Mouse (Mus musculus) MEL (cell line): Measurements from ENCODE around the gene Sbk1. TPM values are rescaled to one million over a fixed set of nuclear protein-coding genes. Genes with fewer than 3 reads are reported as not detected.

Source experiments
- DNase-seq: peaks from one replicate; pipeline ENCODE4 v3.0.0; 2011; ENCODE audit warnings: low read depth, low spot score
- H3K27ac ChIP-seq: 2 replicates; pipeline ENCODE4 v1.5.1; 2012; ENCODE audit warnings: low read depth, mild to moderate bottlenecking, control low read depth, low read length, moderate library complexity; ENCODE audit not compliant: control insufficient read depth
- H3K27me3 ChIP-seq, 2 experiments: fragments of 150-350 bp in 1 of 2; sonication (generic) in 1 of 2; 2 replicates each; pipeline ENCODE4 v1.6.1; 2012; ENCODE audit warnings: low read length in 2 of 2, mild to moderate bottlenecking in 2 of 2, improper control_type of control experiment in 1 of 2, moderate library complexity in 1 of 2; ENCODE audit not compliant: insufficient read depth in 2 of 2, control insufficient read depth in 1 of 2
- H3K36me3 ChIP-seq, 2 experiments: 2 replicates each; pipeline ENCODE4 v1.6.1; 2012 to 2014; ENCODE audit warnings: low read length in 2 of 2, improper control_type of control experiment in 1 of 2, inconsistent platforms in 1 of 2, mild to moderate bottlenecking in 1 of 2; ENCODE audit not compliant: insufficient read depth in 2 of 2, control insufficient read depth in 1 of 2
- H3K4me1 ChIP-seq, 2 experiments: fragments of 150-350 bp in 1 of 2; sonication (generic) in 1 of 2; 2 replicates each; pipeline ENCODE4 v1.6.1; 2012; ENCODE audit warnings: low read length in 2 of 2, improper control_type of control experiment in 1 of 2, mild to moderate bottlenecking in 1 of 2; ENCODE audit not compliant: insufficient read depth in 2 of 2, control insufficient read depth in 1 of 2
- H3K4me3 ChIP-seq, 2 experiments: fragments of 150-350 bp in 1 of 2; sonication (generic) in 1 of 2; 2 replicates each; pipeline ENCODE4 v1.5.1; 2012; ENCODE audit warnings: low read depth in 2 of 2, low read length in 2 of 2, mild to moderate bottlenecking in 2 of 2, moderate library complexity in 2 of 2, control low read depth in 1 of 2, improper control_type of control experiment in 1 of 2; ENCODE audit not compliant: control insufficient read depth in 1 of 2, insufficient read depth in 1 of 2
- H3K79me2 ChIP-seq: 2 replicates; pipeline ENCODE4 v1.6.1; 2012; ENCODE audit warnings: mild to moderate bottlenecking, low read length, moderate library complexity; ENCODE audit not compliant: control insufficient read depth, poor library complexity, insufficient read depth
- H3K9ac ChIP-seq: 2 replicates; pipeline ENCODE4 v1.6.1; 2012; ENCODE audit warnings: low read depth, mild to moderate bottlenecking, control low read depth, low read length, moderate library complexity; ENCODE audit not compliant: control insufficient read depth, poor library complexity, severe bottlenecking
- H3K9me3 ChIP-seq: fragments of 150-350 bp; sonication (generic); replicated peaks from 2 replicates; pipeline ENCODE4 v1.6.1; 2012; ENCODE audit warnings: mild to moderate bottlenecking, low read length, improper control_type of control experiment, moderate library complexity; ENCODE audit not compliant: insufficient read depth
- HCFC1 ChIP-seq: IDR thresholded peaks from 2 replicates; pipeline ENCODE4 v1.6.1; 2012; ENCODE audit warnings: low read depth, mild to moderate bottlenecking, inconsistent platforms, low read length, improper control_type of control experiment, moderate library complexity
- MAZ ChIP-seq: IDR thresholded peaks from 2 replicates; pipeline ENCODE4 v1.6.1; 2012; ENCODE audit warnings: low read depth, mild to moderate bottlenecking, inconsistent platforms, low read length, improper control_type of control experiment
- MXI1 ChIP-seq: IDR thresholded peaks from 2 replicates; pipeline ENCODE4 v1.6.1; 2011; ENCODE audit warnings: mild to moderate bottlenecking, low read depth, low read length, improper control_type of control experiment
- NELFE ChIP-seq: IDR thresholded peaks from 2 replicates; pipeline ENCODE4 v1.6.1; 2011; ENCODE audit warnings: low read depth, low read length, improper control_type of control experiment
- SIN3A ChIP-seq: IDR thresholded peaks from 2 replicates; pipeline ENCODE4 v1.6.1; 2012; ENCODE audit warnings: low read length, improper control_type of control experiment, inconsistent platforms
- ZMIZ1 ChIP-seq: IDR thresholded peaks from 2 replicates; pipeline ENCODE4 v1.6.1; 2012; ENCODE audit warnings: low read depth, mild to moderate bottlenecking, inconsistent platforms, low read length, improper control_type of control experiment, moderate library complexity
- polyA plus RNA-seq, 2 experiments: library from polyadenylated mRNA; stranded (reverse) in 1 of 2; unstranded in 1 of 2; fragments of >175 nt in 1 of 2; fragments of >200 nt in 1 of 2; gene quantifications; 2 replicates each; pipeline versions ENCODE4 v1.2.1 to v1.2.4; 2012; ENCODE audit warnings: low replicate concordance in 2 of 2, low read depth in 1 of 2; ENCODE audit not compliant: insufficient read length in 2 of 2, insufficient read depth in 1 of 2, missing spikeins in 1 of 2
- total RNA-seq: library from RNA; depleted of rRNA; stranded (reverse); fragments of 300-350 nt; gene quantifications from 2 replicates; pipeline ENCODE4 v1.2.3, GENCODE M21; 2012

Gene Sbk1
- total and polyA plus RNA-seq, 3 experiments: 3.9 to 5.4 TPM; not detected in 1

GRCm38 (mm10) chr7:126278799-126279198 is 6.4 kb downstream of the Sbk1 start:
- H3K9me3 ChIP-seq: no peaks in the 10 kb centered on the region
- peaks cover 0 to 2% of the 10 kb centered on the region in 2 experiments; a peak in 1 of 4 replicates for H3K4me1 ChIP-seq
- TF ChIP-seq ZMIZ1: no peak
- H3K27me3 ChIP-seq: no peaks in the 10 kb centered on the region
- H3K79me2 ChIP-seq: no peaks in the 10 kb centered on the region
- H3K27ac ChIP-seq: no peak overlapping the region
- H3K9ac ChIP-seq: no peak overlapping the region
- no peaks in the 10 kb centered on the region for H3K36me3 ChIP-seq
- H3K4me3 ChIP-seq: no peak overlapping the region
- no peak for DNase-seq

DNA sequence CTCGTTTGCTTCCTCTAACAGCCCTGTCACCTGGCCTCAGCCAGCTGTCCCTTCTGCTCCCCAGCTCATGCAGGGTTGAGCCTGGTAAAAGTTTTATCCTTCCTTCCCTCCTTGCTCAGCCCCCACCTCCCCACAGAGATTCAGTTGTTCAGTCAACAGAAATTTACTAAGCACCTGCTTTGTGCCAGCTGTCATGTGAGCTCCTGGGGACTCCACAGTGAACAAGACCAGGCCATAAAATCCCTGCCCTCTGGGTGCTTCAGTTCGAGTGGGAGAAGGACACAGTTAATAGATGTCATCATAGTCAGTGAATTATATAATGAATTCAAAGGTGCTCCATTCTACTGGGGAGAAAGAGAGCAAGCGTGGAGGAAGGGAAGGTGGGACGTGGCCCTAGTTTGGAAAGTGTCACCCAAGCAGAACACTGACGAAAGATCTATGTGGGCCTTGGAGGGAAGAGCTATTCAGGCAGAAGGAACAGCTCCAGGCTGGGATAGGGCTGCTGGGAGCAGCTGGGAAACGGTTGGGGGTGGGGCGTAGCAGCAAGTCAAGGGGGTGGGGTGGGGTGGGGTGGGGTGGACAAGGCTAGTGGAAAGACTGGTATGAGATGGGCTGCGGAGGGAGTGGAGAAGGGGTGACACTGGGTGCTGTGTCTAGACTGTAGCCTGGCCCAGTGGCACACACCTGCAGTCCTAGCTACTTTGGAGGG is 7.5 kb downstream of the Sbk1 start:
- Histone ChIP-seq H3K9ac (no peak overlapping the region), H3K4me3 (no peak overlapping the region), H3K4me1 (peaks cover 7 to 10% of the 10 kb centered on the region in 2 experiments)
- no peak for DNase-seq
- no peak for TF ChIP-seq MAZ
- TF ChIP-seq, all 39 proteins: peak for 0
- H3K27me3 ChIP-seq: no peaks in the 10 kb centered on the region
- H3K79me2 ChIP-seq: no peaks in the 10 kb centered on the region
- no peaks in the 10 kb centered on the region for H3K9me3 ChIP-seq
- H3K36me3 ChIP-seq: peaks cover 0 to 7% of the 10 kb centered on the region in 2 experiments; a peak in 2 of 4 replicates
- H3K27ac ChIP-seq: no peak overlapping the region

GRCm38 (mm10) chr7:126280696-126281095 is 8.3 kb downstream of the Sbk1 start:
- peaks cover 9 to 17% of the 10 kb centered on the region in 2 experiments for H3K4me1 ChIP-seq
- DNase-seq: peak; percentile 50
- H3K9ac ChIP-seq: no peak overlapping the region
- H3K27me3 ChIP-seq: no peaks in the 10 kb centered on the region
- no peaks in the 10 kb centered on the region for H3K79me2 ChIP-seq
- TF ChIP-seq MXI1: peak; percentile 55
- TF ChIP-seq NELFE: no peak
- TF ChIP-seq HCFC1: no peak
- peak; percentile 69; the same call in 1 of the 2 replicates for TF ChIP-seq SIN3A
- TF ChIP-seq, all 39 proteins: peak for 2
- Histone ChIP-seq H3K9me3 (no peaks in the 10 kb centered on the region), H3K4me3 (no peak overlapping the region), H3K27ac (no peak overlapping the region), H3K36me3 (peaks cover 0 to 8% of the 10 kb centered on the region in 2 experiments; a peak in 2 of 4 replicates)
